Mouse (Mus musculus): Measurements from ENCODE around the gene Ntng1.

GRCm38 (mm10) chr3:109756426-109756825 is 387.4 kb downstream of the Ntng1 start:
- TF ChIP-seq CTCF (IDR thresholded peaks at IDR 0.05; ENCODE audit: control insufficient read depth, insufficient read depth, insufficient replicate concordance, low read depth, low read length) (no peak), POLR2A (IDR thresholded peaks at IDR 0.05; ENCODE audit: control insufficient read depth, low read depth, low read length) (no peak)

Measured in testis, adult 2 months (tissue).